Mouse (Mus musculus) lung, embryonic 14.5 days (tissue): ENCODE data around the gene Shf. TPM values are rescaled to one million over a fixed set of nuclear protein-coding genes. Genes with fewer than 3 reads are reported as not detected.

Experiments
- ATAC-seq: fragments of 200-750 bp; cut with Nextera tagmentation; 2 replicates; pipeline ENCODE4 v1.8.0; 2017; ENCODE audit warnings: mild to moderate bottlenecking, moderate TSS enrichment, moderate library complexity; ENCODE audit not compliant: insufficient read depth
- DNase-seq: peaks from one replicate; pipeline ENCODE4 v3.0.0-alpha.2; 2015
- H3K27ac ChIP-seq: fragments of 300-500 bp; sonication (generic); 2 replicates; pipeline ENCODE4 v1.5.1; 2014; ENCODE audit warnings: low read depth, mild to moderate bottlenecking, moderate library complexity
- H3K27me3 ChIP-seq: fragments of 300-500 bp; sonication (generic); 2 replicates; pipeline ENCODE4 v1.6.1; 2014; ENCODE audit warnings: low read length, control low read depth; ENCODE audit not compliant: insufficient read depth
- H3K36me3 ChIP-seq: fragments of 300-500 bp; sonication (generic); 2 replicates; pipeline ENCODE4 v1.6.1; 2014; ENCODE audit warnings: control low read depth; ENCODE audit not compliant: insufficient read depth
- H3K4me1 ChIP-seq: fragments of 300-500 bp; sonication (generic); 2 replicates; pipeline ENCODE4 v1.6.1; 2014; ENCODE audit warnings: antibody characterized with exemption, control low read depth; ENCODE audit not compliant: insufficient read depth
- H3K4me2 ChIP-seq: fragments of 300-500 bp; sonication (generic); 2 replicates; pipeline ENCODE4 v1.6.1; 2014; ENCODE audit warnings: mild to moderate bottlenecking
- H3K4me3 ChIP-seq: fragments of 300-500 bp; sonication (generic); 2 replicates; pipeline ENCODE4 v1.5.1; 2014; ENCODE audit warnings: low read depth, low read length
- H3K9ac ChIP-seq: fragments of 300-500 bp; sonication (generic); 2 replicates; pipeline ENCODE4 v1.6.1; 2014
- H3K9me3 ChIP-seq: fragments of 300-500 bp; sonication (generic); 2 replicates; pipeline ENCODE4 v1.6.1; 2016; ENCODE audit warnings: low read depth, low read length, control low read depth
- CTCF ChIP-seq: IDR thresholded peaks from 2 replicates; pipeline ENCODE4 v1.5.1; 2016; ENCODE audit warnings: antibody characterized with exemption, low read depth
- WGBS: fragments of 180-500 bp; shearing (Covaris S2); extraction: QIAGEN DNeasy Blood & Tissue Kit; methylation state at CpG from one replicate; pipeline ENCODE4 v1.1.7; 2014; 5-methylcytosine and 5-hydroxymethylcytosine counted together
- polyA plus RNA-seq: library from polyadenylated mRNA; unstranded; fragments of >200 nt; fragmentation: Nextera tagmentation; extraction: Ambion mirVana; gene quantifications from 2 replicates; pipeline ENCODE4 v1.2.1, GENCODE M21; 2014

Gene Shf
- polyA plus RNA-seq, 1 experiment from 2014 or later, result 5.1 TPM

DNA sequence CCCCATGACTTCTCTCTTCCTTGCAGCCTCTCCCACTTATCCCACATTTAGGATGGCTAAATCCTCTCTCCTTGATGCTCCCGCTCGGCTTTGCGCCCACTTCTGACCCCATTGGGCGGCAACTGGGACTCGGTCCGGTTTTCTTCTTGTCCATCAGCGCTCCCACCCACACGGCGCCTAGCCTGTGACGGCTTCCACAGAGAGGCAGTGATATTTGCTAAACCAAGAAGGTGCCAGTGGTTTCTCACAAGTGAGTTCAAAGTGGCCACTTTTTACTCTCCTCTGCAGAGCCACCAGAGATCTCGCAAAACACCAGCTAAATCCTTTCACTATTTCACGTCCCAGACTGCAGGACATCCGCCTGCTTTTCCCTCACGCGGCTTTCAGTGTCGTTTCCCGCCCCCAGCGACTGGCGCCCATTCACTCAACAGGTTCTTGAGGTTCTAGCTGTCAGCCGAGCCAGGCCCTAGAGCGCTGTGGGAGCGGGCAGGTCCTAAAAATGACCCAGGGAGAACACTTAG is 7.1 kb upstream of the Shf start:
- no peaks in the 10 kb centered on the region for H3K4me1 ChIP-seq
- no peaks in the 10 kb centered on the region for H3K9me3 ChIP-seq
- TF ChIP-seq CTCF, result no peak
- no peaks in the 10 kb centered on the region for H3K36me3 ChIP-seq
- peak overlapping the region; percentile 63 for H3K9ac ChIP-seq
- peak overlapping the region; percentile 90 for H3K4me2 ChIP-seq
- no peaks in the 10 kb centered on the region for H3K27me3 ChIP-seq
- WGBS, result under 1% methylated on average over 22 of the region's 22 CpGs
- peak overlapping the region; percentile 91 for H3K27ac ChIP-seq
- ATAC-seq, result 0 out of 2 replicates have a peak, but pooled peaks have one; percentile 4
- H3K4me3 ChIP-seq, result peak overlapping the region; percentile 64
- peak; percentile 73 for DNase-seq

DNA sequence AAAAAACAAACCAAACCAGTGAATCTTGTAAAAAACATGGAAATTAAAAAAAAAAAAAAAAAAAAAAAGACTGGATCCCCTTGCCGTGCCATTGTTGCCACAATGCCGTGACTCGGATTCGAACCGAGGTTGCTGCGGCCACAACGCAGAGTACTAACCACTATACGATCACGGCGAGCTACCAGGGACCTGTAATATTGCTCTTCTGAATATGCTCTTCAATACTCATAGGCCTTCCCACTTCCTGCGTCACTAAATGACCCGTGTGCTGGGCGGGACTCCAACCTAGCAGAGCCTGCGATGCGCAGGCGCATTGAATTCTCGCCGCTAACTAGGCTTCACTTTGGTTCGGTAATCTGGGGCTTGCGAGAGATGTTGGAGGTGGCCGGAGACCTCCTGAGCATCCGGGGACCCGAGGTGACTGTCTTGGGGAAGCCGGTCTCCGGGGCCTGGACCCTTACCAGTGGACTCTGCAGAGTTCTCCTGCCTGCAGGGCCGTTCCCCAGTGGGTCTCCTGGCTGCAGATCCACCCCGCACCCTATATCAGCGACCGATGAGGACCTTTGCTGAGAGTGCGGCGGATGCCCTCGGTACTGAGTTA is 6.5 kb upstream of the Shf start:
- H3K9ac ChIP-seq, result peak overlapping the region; percentile 63
- H3K4me1 ChIP-seq, result no peaks in the 10 kb centered on the region
- DNase-seq (peak; percentile 99), ATAC-seq (peak; percentile 71)
- H3K9me3 ChIP-seq, result no peaks in the 10 kb centered on the region
- H3K4me3 ChIP-seq, result peak overlapping the region; percentile 64
- H3K27me3 ChIP-seq, result no peaks in the 10 kb centered on the region
- no peak for TF ChIP-seq CTCF
- no peaks in the 10 kb centered on the region for H3K36me3 ChIP-seq
- 2% methylated on average over 32 of the region's 32 CpGs for WGBS
- H3K27ac ChIP-seq, result peak overlapping the region; percentile 91
- peak overlapping the region; percentile 90 for H3K4me2 ChIP-seq

DNA sequence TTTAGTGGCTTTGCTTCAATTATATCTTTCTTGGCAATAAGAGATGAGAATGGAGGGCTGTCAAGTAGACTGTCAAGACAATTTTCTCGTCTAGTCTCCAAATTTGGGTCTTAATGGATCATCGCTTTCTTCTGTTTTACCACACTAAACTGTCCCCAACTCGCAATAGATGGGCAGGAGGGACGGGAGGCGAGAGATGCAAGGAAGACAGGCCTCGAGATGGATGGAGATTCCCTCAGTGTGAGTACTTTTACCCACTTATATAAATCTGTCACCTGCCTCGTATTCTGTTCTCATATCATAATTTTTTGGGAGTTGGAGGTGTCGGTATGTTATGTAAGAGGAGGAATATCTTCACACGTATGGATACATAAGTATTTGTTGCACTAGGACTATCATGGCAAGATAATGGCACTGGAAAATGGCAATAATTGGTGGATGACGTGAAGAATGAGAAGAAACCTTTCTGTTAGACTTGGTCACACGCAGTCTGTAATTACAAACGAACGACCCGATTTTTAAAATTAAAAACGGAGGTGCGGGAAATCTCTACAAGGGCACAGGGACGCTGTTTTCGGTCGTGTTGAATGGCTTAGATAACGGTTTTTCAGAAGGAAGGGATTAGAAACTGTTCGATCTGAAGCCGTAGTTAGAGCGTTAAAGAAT is 5.8 kb upstream of the Shf start:
- H3K4me2 ChIP-seq, result peak overlapping the region; percentile 55
- ATAC-seq, result no peak

DNA sequence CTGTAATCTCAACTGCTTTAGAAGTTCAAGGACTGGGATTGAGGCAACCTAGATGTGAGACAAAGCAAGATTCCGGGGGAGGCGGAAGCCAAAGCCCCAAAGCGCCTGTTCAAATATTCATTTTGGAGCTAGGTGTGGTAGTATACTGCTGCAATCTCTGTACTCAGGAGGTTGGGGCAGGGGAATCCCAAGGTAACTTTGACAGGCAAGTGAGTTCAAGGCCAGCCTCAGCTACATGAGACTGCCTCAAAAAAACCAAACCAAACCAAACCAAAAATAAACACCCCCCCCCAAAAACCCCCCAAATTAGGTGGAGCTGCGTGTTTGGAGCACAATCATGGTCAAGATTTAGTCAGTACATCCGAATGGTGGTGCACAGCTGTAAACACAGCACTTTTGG is 5.0 kb upstream of the Shf start:
- 71% methylated on average over 5 of the region's 5 CpGs for WGBS
- ATAC-seq (no peak), DNase-seq (peak; percentile 5)
- no peak overlapping the region for H3K4me2 ChIP-seq
- no peaks in the 10 kb centered on the region for H3K27me3 ChIP-seq
- no peaks in the 10 kb centered on the region for H3K36me3 ChIP-seq
- no peak overlapping the region for H3K4me3 ChIP-seq
- no peak overlapping the region for H3K9ac ChIP-seq
- H3K9me3 ChIP-seq, result no peaks in the 10 kb centered on the region
- no peak for TF ChIP-seq CTCF
- H3K4me1 ChIP-seq, result no peaks in the 10 kb centered on the region
- H3K27ac ChIP-seq, result no peak overlapping the region

More for the DNA sequence above, 5.8 kb upstream of the Shf start:
- WGBS, result 20% methylated on average over 23 of the region's 23 CpGs
- Histone ChIP-seq H3K27me3 (no peaks in the 10 kb centered on the region), H3K4me3 (peak overlapping the region; percentile 64), H3K27ac (no peak overlapping the region), H3K4me1 (no peaks in the 10 kb centered on the region), H3K9me3 (no peaks in the 10 kb centered on the region), H3K36me3 (no peaks in the 10 kb centered on the region), H3K9ac (peak overlapping the region; percentile 35)
- TF ChIP-seq CTCF, result no peak
- peak; percentile 53 for DNase-seq

GRCm38 (mm10) chr2:122372541-122372940 is 3.6 kb upstream of the Shf start:
- Histone ChIP-seq H3K27me3 (no peaks in the 10 kb centered on the region), H3K36me3 (no peaks in the 10 kb centered on the region), H3K27ac (no peak overlapping the region), H3K4me1 (peaks cover under 1% of the 10 kb centered on the region), H3K4me3 (no peak overlapping the region), H3K4me2 (no peak overlapping the region), H3K9ac (no peak overlapping the region), H3K9me3 (no peaks in the 10 kb centered on the region)
- DNase-seq (no peak), ATAC-seq (no peak)
- WGBS, result 71% methylated on average over 1 of the region's 1 CpGs
- no peak for TF ChIP-seq CTCF

DNA sequence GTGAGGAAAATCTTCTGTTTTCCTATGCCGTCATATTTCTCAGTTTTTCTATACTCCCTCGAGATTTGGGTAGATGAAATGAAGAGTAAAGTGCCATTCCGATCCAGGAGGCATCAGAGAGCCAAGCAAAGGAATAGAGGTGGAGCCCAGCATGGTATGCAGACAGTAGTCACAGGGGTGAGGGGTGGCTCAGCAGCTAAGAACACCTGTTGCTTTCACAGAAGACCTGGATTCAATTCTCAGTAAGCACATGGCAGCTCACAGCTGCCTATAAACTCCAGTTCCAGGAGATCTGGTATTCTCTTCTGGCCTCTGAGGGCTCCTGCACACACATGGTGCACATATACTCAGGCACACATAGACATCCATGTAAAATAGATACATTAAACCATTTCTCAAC is 3.1 kb upstream of the Shf start:
- 59% methylated on average over 3 of the region's 3 CpGs for WGBS
- ATAC-seq, result no peak

GRCm38 (mm10) chr2:122370101-122370750 is 1.3 kb upstream of the Shf start:
- DNase-seq, result no peak
- TF ChIP-seq CTCF, result no peak
- no peak overlapping the region for H3K4me2 ChIP-seq
- peaks cover 12% of the 10 kb centered on the region for H3K4me1 ChIP-seq
- WGBS, result 37% methylated on average over 10 of the region's 10 CpGs
- H3K36me3 ChIP-seq, result no peaks in the 10 kb centered on the region
- H3K9ac ChIP-seq, result no peak overlapping the region
- no peaks in the 10 kb centered on the region for H3K27me3 ChIP-seq
- H3K27ac ChIP-seq, result no peak overlapping the region
- no peak for ATAC-seq
- H3K4me3 ChIP-seq, result no peak overlapping the region
- H3K9me3 ChIP-seq, result no peaks in the 10 kb centered on the region

More for the DNA sequence above, 3.1 kb upstream of the Shf start:
- Histone ChIP-seq H3K4me2 (no peak overlapping the region), H3K9ac (no peak overlapping the region), H3K4me1 (peaks cover 5% of the 10 kb centered on the region), H3K4me3 (no peak overlapping the region), H3K36me3 (no peaks in the 10 kb centered on the region), H3K27ac (no peak overlapping the region), H3K27me3 (no peaks in the 10 kb centered on the region), H3K9me3 (no peaks in the 10 kb centered on the region)
- no peak for DNase-seq
- TF ChIP-seq CTCF, result no peak
